Mouse (Mus musculus) heart, embryonic 12.5 days (tissue): ENCODE measurements around the gene Prr15l. TPM values are rescaled to one million over a fixed set of nuclear protein-coding genes. Genes with fewer than 3 reads are reported as not detected.

Experiments used
- ATAC-seq: fragments of 200-750 bp; cut with Nextera tagmentation; 2 replicates; pipeline ENCODE4 v1.8.0; 2017; ENCODE audit warnings: moderate TSS enrichment, moderate library complexity; ENCODE audit not compliant: insufficient number of reproducible peaks, low FRiP score
- H3K27ac ChIP-seq: fragments of 300-500 bp; sonication (generic); 2 replicates; pipeline ENCODE4 v1.5.1; 2016; ENCODE audit warnings: mild to moderate bottlenecking, moderate library complexity; ENCODE audit not compliant: poor library complexity, severe bottlenecking
- H3K27me3 ChIP-seq: fragments of 300-500 bp; sonication (generic); replicated peaks from 2 replicates; pipeline ENCODE4 v1.6.1; 2016; ENCODE audit warnings: mild to moderate bottlenecking, moderate library complexity
- H3K36me3 ChIP-seq: fragments of 300-500 bp; sonication (generic); 2 replicates; pipeline ENCODE4 v1.6.1; 2016; ENCODE audit warnings: mild to moderate bottlenecking, moderate library complexity
- H3K4me1 ChIP-seq: fragments of 300-500 bp; sonication (generic); replicated peaks from 2 replicates; pipeline ENCODE4 v1.6.1; 2016; ENCODE audit warnings: mild to moderate bottlenecking
- H3K4me2 ChIP-seq: fragments of 300-500 bp; sonication (generic); 2 replicates; pipeline ENCODE4 v1.6.1; 2016; ENCODE audit warnings: mild to moderate bottlenecking, moderate library complexity
- H3K4me3 ChIP-seq: fragments of 300-500 bp; sonication (generic); 2 replicates; pipeline ENCODE4 v1.5.1; 2016; ENCODE audit warnings: mild to moderate bottlenecking
- H3K9ac ChIP-seq: fragments of 300-500 bp; sonication (generic); 2 replicates; pipeline ENCODE4 v1.6.1; 2016; ENCODE audit warnings: mild to moderate bottlenecking, moderate library complexity
- H3K9me3 ChIP-seq: fragments of 300-500 bp; sonication (generic); replicated peaks from 2 replicates; pipeline ENCODE4 v1.6.1; 2016; ENCODE audit warnings: mild to moderate bottlenecking, moderate library complexity
- WGBS: fragments of 180-500 bp; shearing (Covaris S2); methylation state at CpG from one replicate; pipeline ENCODE4 v1.1.7; 2016; 5-methylcytosine and 5-hydroxymethylcytosine counted together
- polyA plus RNA-seq: library from polyadenylated mRNA; unstranded; fragments of >200 nt; fragmentation: Nextera tagmentation; extraction: Ambion mirVana; gene quantifications from 2 replicates; pipeline ENCODE4 v1.2.1, GENCODE M21; 2016

Prr15l gene
- polyA plus RNA-seq, 1 experiment from 2014 or later: 0.46 TPM

- Histone ChIP-seq H3K4me3 (no peak overlapping the region), H3K27me3 (no peaks in the 10 kb centered on the region), H3K27ac (no peak overlapping the region), H3K36me3 (peaks cover 7% of the 10 kb centered on the region; the same call in 1 of the 2 replicates), H3K4me1 (peaks cover 6% of the 10 kb centered on the region; the same call in 1 of the 2 replicates), H3K9me3 (no peaks in the 10 kb centered on the region), H3K4me2 (no peak overlapping the region), H3K9ac (no peak overlapping the region)
- WGBS: 50% methylated on average over 10 of the region's 10 CpGs
- ATAC-seq: peak; percentile 68
These were observed 9.9 kb downstream of the Prr15l start for GRCm38 (mm10) chr11:96937549-96938425.

GRCm38 (mm10) chr11:96938426-96938800, 10.5 kb downstream of the Prr15l start:
- H3K9me3 ChIP-seq: no peaks in the 10 kb centered on the region
- no peak for ATAC-seq
- WGBS: 82% methylated on average over 6 of the region's 6 CpGs
- H3K36me3 ChIP-seq: peaks cover 7% of the 10 kb centered on the region; the same call in 1 of the 2 replicates
- no peak overlapping the region for H3K27ac ChIP-seq
- H3K9ac ChIP-seq: no peak overlapping the region
- H3K27me3 ChIP-seq: no peaks in the 10 kb centered on the region
- no peak overlapping the region for H3K4me3 ChIP-seq
- H3K4me1 ChIP-seq: peaks cover 8% of the 10 kb centered on the region; the same call in 1 of the 2 replicates
- no peak overlapping the region for H3K4me2 ChIP-seq

DNA sequence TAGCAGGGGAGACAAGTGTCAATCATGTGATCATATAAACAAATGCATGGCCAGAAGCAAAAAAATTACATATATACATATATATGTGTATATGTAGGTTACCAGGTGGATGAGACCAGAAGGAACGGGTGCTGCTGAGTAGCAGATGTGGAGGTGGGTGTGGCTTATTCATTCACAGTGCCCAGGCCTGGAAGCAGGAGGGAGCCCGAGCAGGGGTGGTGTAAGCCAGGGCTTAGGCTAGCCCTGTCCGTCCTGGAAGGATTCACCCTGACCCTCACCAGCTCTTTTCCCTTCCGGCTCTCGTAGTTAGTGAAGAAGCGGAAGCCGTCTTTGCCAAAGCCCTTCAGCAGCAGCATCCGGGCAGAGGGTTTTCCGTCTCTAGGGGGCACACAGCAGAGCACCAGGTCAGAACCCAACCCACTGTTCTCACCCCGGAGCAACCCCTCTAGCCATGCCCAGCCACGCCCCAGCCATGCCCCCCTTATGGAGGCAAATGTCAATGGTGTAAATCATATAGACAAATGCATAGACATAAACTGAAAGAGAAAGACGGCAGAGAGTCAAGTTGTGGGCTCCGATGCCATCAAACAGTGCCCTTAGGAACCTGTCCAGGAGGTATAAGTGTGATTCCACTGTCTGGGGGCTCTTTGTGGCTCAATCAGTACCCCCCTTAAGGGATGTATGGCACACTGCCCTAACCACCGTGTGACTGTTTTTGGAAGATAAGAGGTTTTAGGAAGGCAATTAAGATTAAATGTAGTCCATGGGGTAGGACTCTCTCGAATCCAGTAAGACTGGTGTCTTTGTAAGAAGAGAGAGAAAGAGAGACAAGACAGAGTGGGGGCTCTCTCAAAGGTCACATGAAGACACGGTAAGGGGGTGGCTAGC, 12.9 kb downstream of the Prr15l start:
- 68% methylated on average over 16 of the region's 16 CpGs for WGBS
- no peak for ATAC-seq
- Histone ChIP-seq H3K9me3 (no peaks in the 10 kb centered on the region), H3K4me1 (peaks cover 15% of the 10 kb centered on the region; the same call in 1 of the 2 replicates), H3K4me3 (no peak overlapping the region), H3K27me3 (no peaks in the 10 kb centered on the region), H3K9ac (no peak overlapping the region), H3K36me3 (peaks cover 7% of the 10 kb centered on the region; the same call in 1 of the 2 replicates), H3K27ac (no peak overlapping the region), H3K4me2 (peak overlapping the region; percentile 26)

DNA sequence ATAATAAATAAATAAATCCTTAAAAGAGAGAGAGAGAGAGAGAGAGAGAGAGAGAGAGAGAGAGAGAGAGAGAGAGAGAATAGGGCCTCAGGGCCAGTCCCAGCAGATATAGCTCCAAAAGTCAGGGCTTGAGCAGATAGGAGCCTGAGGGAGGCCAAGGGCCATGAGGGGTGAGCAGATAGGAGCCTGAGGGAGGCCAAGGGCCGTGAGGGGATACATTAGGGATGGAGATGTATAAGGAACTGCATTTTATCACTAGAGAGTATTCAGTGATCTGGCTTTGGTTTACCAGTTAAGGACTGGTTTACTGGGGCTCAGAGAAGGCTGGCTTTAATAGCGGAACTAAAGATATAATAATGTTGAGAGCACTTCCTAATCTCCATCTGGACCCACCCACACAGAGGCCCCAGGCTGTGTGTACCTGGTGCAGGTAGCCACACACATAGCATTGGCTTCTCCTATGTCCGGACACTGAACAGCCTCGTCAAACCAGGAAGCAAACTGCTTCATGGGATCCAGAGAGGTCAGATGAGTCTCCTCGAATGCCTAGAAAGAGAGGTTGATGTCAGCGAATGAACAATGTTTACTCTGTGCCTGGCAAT, 14.2 kb downstream of the Prr15l start:
- Histone ChIP-seq H3K4me3 (0 out of 2 replicates have a peak overlapping the region, but pooled peaks have one; percentile 6), H3K4me2 (peak overlapping the region; percentile 25), H3K36me3 (peaks cover 7% of the 10 kb centered on the region; the same call in 1 of the 2 replicates), H3K27me3 (no peaks in the 10 kb centered on the region), H3K9me3 (no peaks in the 10 kb centered on the region), H3K9ac (no peak overlapping the region), H3K4me1 (peaks cover 15% of the 10 kb centered on the region; the same call in 1 of the 2 replicates), H3K27ac (no peak overlapping the region)
- no peak for ATAC-seq
- 71% methylated on average over 6 of the region's 6 CpGs for WGBS

GRCm38 (mm10) chr11:96943746-96944304, 15.9 kb downstream of the Prr15l start, which contains the start of gene Pnpo:
Gene Pnpo (minus strand): TSS chr11:96943986.
- WGBS: under 1% methylated on average over 29 of the region's 29 CpGs
- H3K27me3 ChIP-seq: no peaks in the 10 kb centered on the region
- peak within 1 kb of the TSS; percentile 60 for H3K4me3 ChIP-seq
- peak within 1 kb of the TSS; percentile 75 for H3K9ac ChIP-seq
- H3K27ac ChIP-seq: no peak within 1 kb of the TSS
- peaks cover 15% of the 10 kb centered on the region; the same call in 1 of the 2 replicates for H3K4me1 ChIP-seq
- ATAC-seq: peak; percentile 94
- H3K4me2 ChIP-seq: peak within 1 kb of the TSS; percentile 93
- no peaks in the 10 kb centered on the region for H3K9me3 ChIP-seq
- H3K36me3 ChIP-seq: peaks cover 7% of the 10 kb centered on the region; the same call in 1 of the 2 replicates

DNA sequence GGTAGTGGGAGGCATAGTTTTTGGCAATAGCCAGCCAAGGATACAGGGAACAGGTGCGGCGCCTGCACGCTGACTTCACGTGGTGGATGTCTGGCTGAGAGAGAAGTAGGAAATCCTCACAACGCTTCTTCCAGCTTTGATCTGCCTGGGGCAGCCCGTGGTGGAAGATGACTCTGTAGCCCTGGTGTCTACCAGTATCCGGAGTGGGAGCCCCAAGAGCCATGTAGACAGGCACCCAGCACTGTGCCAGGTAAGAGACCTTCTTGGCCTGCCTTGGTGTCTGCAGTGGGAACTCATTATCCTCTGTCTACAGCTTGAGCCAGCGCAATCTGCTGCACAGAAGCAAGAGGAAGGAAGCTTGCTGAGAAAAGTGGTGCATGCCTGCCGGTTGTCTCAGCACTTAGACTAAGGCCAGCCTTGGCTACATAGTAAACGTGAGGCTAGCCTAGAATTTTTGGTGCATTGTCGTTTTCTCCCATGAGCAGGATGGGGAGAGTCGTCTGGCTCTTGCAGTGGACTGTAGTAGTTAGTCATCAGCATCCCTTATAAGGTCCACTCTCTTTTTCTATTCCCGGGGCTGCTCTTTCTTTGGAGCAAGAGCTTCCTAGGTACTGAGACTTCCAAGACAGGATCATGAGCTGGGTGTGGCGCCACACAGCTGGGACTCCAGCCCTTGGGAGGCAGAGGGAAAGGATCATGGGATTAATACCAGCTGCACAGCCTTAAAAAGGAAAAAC, 17.1 kb downstream of the Prr15l start:
- Histone ChIP-seq H3K36me3 (peaks cover 7% of the 10 kb centered on the region; the same call in 1 of the 2 replicates), H3K4me2 (peak overlapping the region; percentile 93), H3K9me3 (no peaks in the 10 kb centered on the region), H3K4me1 (peaks cover 15% of the 10 kb centered on the region; the same call in 1 of the 2 replicates), H3K4me3 (peak overlapping the region; percentile 60), H3K27me3 (no peaks in the 10 kb centered on the region), H3K27ac (no peak overlapping the region), H3K9ac (0 out of 2 replicates have a peak overlapping the region, but pooled peaks have one; percentile 75)
- WGBS: 76% methylated on average over 14 of the region's 14 CpGs
- ATAC-seq: no peak

- Histone ChIP-seq H3K4me1 (peaks cover 15% of the 10 kb centered on the region; the same call in 1 of the 2 replicates), H3K9ac (no peak overlapping the region), H3K36me3 (peaks cover 11% of the 10 kb centered on the region), H3K27me3 (no peaks in the 10 kb centered on the region), H3K4me3 (no peak overlapping the region), H3K9me3 (no peaks in the 10 kb centered on the region), H3K4me2 (peak overlapping the region; percentile 18; the same call in 1 of the 2 replicates), H3K27ac (0 out of 2 replicates have a peak overlapping the region, but pooled peaks have one; percentile 3)
- no peak for ATAC-seq
- WGBS: 79% methylated on average over 9 of the region's 9 CpGs
These were observed 18.6 kb downstream of the Prr15l start for GRCm38 (mm10) chr11:96946498-96946897.

- peak; percentile 51; the same call in 1 of the 2 replicates for ATAC-seq
- 66% methylated on average over 4 of the region's 4 CpGs for WGBS
- no peaks in the 10 kb centered on the region for H3K27me3 ChIP-seq
- H3K27ac ChIP-seq: no peak overlapping the region
- peaks cover 15% of the 10 kb centered on the region; the same call in 1 of the 2 replicates for H3K4me1 ChIP-seq
- H3K9me3 ChIP-seq: no peaks in the 10 kb centered on the region
- no peak overlapping the region for H3K4me3 ChIP-seq
- peaks cover 24% of the 10 kb centered on the region for H3K36me3 ChIP-seq
- H3K4me2 ChIP-seq: no peak overlapping the region
- no peak overlapping the region for H3K9ac ChIP-seq
These were observed 19.9 kb downstream of the Prr15l start for GRCm38 (mm10) chr11:96947849-96948248.

- Histone ChIP-seq H3K9ac (no peak overlapping the region), H3K36me3 (peaks cover 51% of the 10 kb centered on the region), H3K27ac (no peak overlapping the region), H3K27me3 (no peaks in the 10 kb centered on the region), H3K4me3 (no peak overlapping the region), H3K4me1 (0 out of 2 replicates have a peak, but pooled peaks cover 2% of the 10 kb centered on the region), H3K4me2 (no peak overlapping the region), H3K9me3 (no peaks in the 10 kb centered on the region)
- ATAC-seq: no peak
- 89% methylated on average over 3 of the region's 3 CpGs for WGBS
These were observed 22.9 kb downstream of the Prr15l start for GRCm38 (mm10) chr11:96950767-96951166.
